Mouse (Mus musculus) layer of hippocampus, postnatal 10 days (tissue): ENCODE data around the gene Plac1. TPM values are rescaled to one million over a fixed set of nuclear protein-coding genes. Genes with fewer than 3 reads are reported as not detected.
A peak's percentile ranks its signal among the peaks of the same experiment; 100 is the strongest.

Experiments
- DNase-seq, 2 experiments: peaks; one replicate each; pipeline ENCODE4 v3.0.0; 2021; ENCODE audit warnings: low spot score in 2 of 2
- total RNA-seq, 2 experiments: library from RNA; stranded (reverse); gene quantifications; 2 replicates each; pipeline ENCODE4 v1.2.3; 2021

Plac1 gene
- total RNA-seq, 2 experiments from 2014 or later: not detected

- DNase-seq: no peak
Observed at GRCm38 (mm10) chrX:53201616-53202015, 38.3 kb downstream of the Plac1 start.

- DNase-seq: no peak
Observed at GRCm38 (mm10) chrX:53197681-53198080, 42.2 kb downstream of the Plac1 start.

- DNase-seq: no peak
Observed at GRCm38 (mm10) chrX:53196392-53196791, 43.5 kb downstream of the Plac1 start.

GRCm38 (mm10) chrX:53188692-53189091 lies 51.2 kb downstream of the Plac1 start:
- DNase-seq: no peak

GRCm38 (mm10) chrX:53179801-53180200 lies 60.1 kb downstream of the Plac1 start:
- DNase-seq: no peak

- no peak for DNase-seq
Observed at GRCm38 (mm10) chrX:53176296-53176695, 63.6 kb downstream of the Plac1 start.

- no peak for DNase-seq
Observed at GRCm38 (mm10) chrX:53168623-53169022, 71.3 kb downstream of the Plac1 start.

GRCm38 (mm10) chrX:53166901-53167525 lies 72.9 kb downstream of the Plac1 start:
- peak in 1 of 2 experiments; percentile 4 for DNase-seq

- DNase-seq: no peak
Observed at GRCm38 (mm10) chrX:53166251-53166900, 73.5 kb downstream of the Plac1 start.

- DNase-seq: no peak
Observed at GRCm38 (mm10) chrX:53162589-53162988, 77.3 kb downstream of the Plac1 start.

- no peak for DNase-seq
Observed at GRCm38 (mm10) chrX:53161583-53161982, 78.3 kb downstream of the Plac1 start.

- DNase-seq: no peak
Observed at GRCm38 (mm10) chrX:53161115-53161514, 78.8 kb downstream of the Plac1 start.

- DNase-seq: no peak
Observed at GRCm38 (mm10) chrX:53148039-53148438, 91.9 kb downstream of the Plac1 start.

- DNase-seq: no peak
Observed at GRCm38 (mm10) chrX:53146389-53146917, 93.5 kb downstream of the Plac1 start.

- no peak for DNase-seq
Observed at GRCm38 (mm10) chrX:53139641-53140040, 100.3 kb downstream of the Plac1 start.

GRCm38 (mm10) chrX:53137066-53137465 lies 102.8 kb downstream of the Plac1 start:
- no peak for DNase-seq

GRCm38 (mm10) chrX:53129501-53129900 lies 110.4 kb downstream of the Plac1 start:
- no peak for DNase-seq

GRCm38 (mm10) chrX:53126492-53127033 lies 113.3 kb downstream of the Plac1 start:
- no peak for DNase-seq

- no peak for DNase-seq
Observed at GRCm38 (mm10) chrX:53125838-53126467, 114.0 kb downstream of the Plac1 start.

GRCm38 (mm10) chrX:53123562-53123961 lies 116.3 kb downstream of the Plac1 start:
- no peak for DNase-seq

GRCm38 (mm10) chrX:53118631-53119030 lies 121.3 kb downstream of the Plac1 start:
- DNase-seq: no peak

GRCm38 (mm10) chrX:53118019-53118418 lies 121.9 kb downstream of the Plac1 start:
- DNase-seq: no peak
